Mouse (Mus musculus) liver, adult 2 months (tissue): Measurements from ENCODE around the gene Slc25a38.

Experiments used
- CTCF ChIP-seq: fragments of 200-500 bp; IDR thresholded peaks from 2 replicates; pipeline ENCODE4 v1.5.1; 2011; ENCODE audit warnings: low read depth, low read length, control low read depth
- POLR2A ChIP-seq: fragments of 200-500 bp; IDR thresholded peaks from 2 replicates; pipeline ENCODE4 v1.6.1; 2011; ENCODE audit warnings: low read length, control low read depth; ENCODE audit not compliant: insufficient read depth; ENCODE audit errors: extremely low read depth

- TF ChIP-seq CTCF, result no peak
- no peak for TF ChIP-seq POLR2A
Observed at GRCm38 (mm10) chr9:120151152-120151551, 41.0 kb downstream of the Slc25a38 start.
